In the genomic region with DNA sequence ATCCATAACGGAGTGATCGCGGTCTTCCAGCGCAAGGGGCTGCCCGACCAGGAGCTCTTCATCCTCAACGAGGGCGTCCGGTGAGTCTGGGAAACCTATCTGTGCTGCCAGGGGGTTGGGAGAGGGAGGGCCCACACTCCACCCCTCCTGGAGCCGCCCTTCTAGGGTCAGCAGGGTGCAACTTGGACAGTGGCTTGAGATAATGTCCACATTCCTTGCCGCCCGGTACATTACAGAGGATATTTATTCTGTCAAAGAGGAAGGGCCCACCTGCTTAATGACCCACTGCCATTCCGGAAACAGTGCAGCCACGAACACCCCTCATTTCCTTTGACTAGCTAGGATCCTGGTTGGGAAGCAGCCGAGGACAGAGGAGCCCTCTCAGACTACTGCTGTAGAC, we compare ENCODE assay signal across 18 mouse cellular contexts. TPM values are rescaled to one million over a fixed set of nuclear protein-coding genes. Genes with fewer than 3 reads are reported as not detected.
DNase-seq lines count a peak whose midpoint lies in the region; ATAC-seq and TF ChIP-seq lines count a peak whose summit lies in the region.
"Had no signal": no experiment of that assay in that cellular context is flagged by ENCODE, and none has a peak within 500 bp of the region (broad histone marks: within the 10 kb centered on the region; RNA-seq: fewer than 3 reads in every experiment).

No protein-coding gene starts in this region.

- H3K27me3 ChIP-seq in lung, embryonic 14.5 days (ENCODE audit: insufficient read depth, low read length), result no peaks in the 10 kb centered on the region
- H3K27me3 ChIP-seq in heart, embryonic 14.5 days (ENCODE audit: control insufficient read depth, insufficient read depth, low read length), result no peaks in the 10 kb centered on the region
- H3K27me3 ChIP-seq in limb, embryonic 15.5 days, result no peaks in the 10 kb centered on the region

- intact Hi-C loops in heart, postnatal 10 days (cut with DNase I), result no loop called here

- WGBS in lung, embryonic 14.5 days, result 43% methylated on average over 14 of the region's 14 CpGs
- 57% methylated on average over 14 of the region's 14 CpGs for WGBS in heart, embryonic 14.5 days
- 78% methylated on average over 14 of the region's 14 CpGs for WGBS in limb, embryonic 15.5 days

- no peak overlapping the region for H3K4me3 ChIP-seq in lung, embryonic 14.5 days (ENCODE audit: low read depth, low read length)
- H3K4me3 ChIP-seq in heart, embryonic 14.5 days (ENCODE audit: control insufficient read depth in 1 of 2, insufficient read depth in 1 of 2, low read depth in 1 of 2, low read length in 2 of 2), result no peak overlapping the region
- no peak overlapping the region for H3K4me3 ChIP-seq in limb, embryonic 15.5 days
- H3K4me3 ChIP-seq: hindbrain, embryonic 10.5 days had no signal

- H3K36me3 ChIP-seq in lung, embryonic 14.5 days (ENCODE audit: insufficient read depth), result peaks cover 39% of the 10 kb centered on the region
- H3K36me3 ChIP-seq in heart, embryonic 14.5 days (ENCODE audit: control insufficient read depth, insufficient read depth, low read length), result peaks cover 37% of the 10 kb centered on the region
- peaks cover 55% of the 10 kb centered on the region for H3K36me3 ChIP-seq in limb, embryonic 15.5 days

- ATAC-seq in lung, embryonic 14.5 days (ENCODE audit: insufficient read depth), result no peak
- peak; percentile 18 for ATAC-seq in heart, embryonic 14.5 days (ENCODE audit: insufficient number of reproducible peaks, insufficient read depth, low FRiP score, low read depth)
- no peak for ATAC-seq in limb, embryonic 15.5 days (ENCODE audit: insufficient number of reproducible peaks, low FRiP score, low TSS enrichment, low read depth)
- no peak for ATAC-seq in megakaryocyte, adult 5-6 weeks (ENCODE audit: poor library complexity, severe bottlenecking)
- ATAC-seq: forebrain, embryonic 14.5 days; midbrain, embryonic 16.5 days had no signal

- no peak overlapping the region for H3K4me2 ChIP-seq in lung, embryonic 14.5 days
- no peak overlapping the region for H3K4me2 ChIP-seq in heart, embryonic 14.5 days (ENCODE audit: low read length)
- H3K4me2 ChIP-seq in limb, embryonic 15.5 days, result no peak overlapping the region

- DNase-seq in heart, adult 11 months, result peak; percentile 97
- DNase-seq in heart, postnatal 10 days, result no peak
- DNase-seq in lung, embryonic 14.5 days, result peak; percentile 22
- no peak for DNase-seq in lung, adult 18-20 months
- DNase-seq in frontal cortex, postnatal 36 days (ENCODE audit: low spot score in 2 of 2), result no peak
- DNase-seq: adrenal gland, postnatal 36 days; cerebellum, postnatal 14 days; gastrocnemius, postnatal 14 days; layer of hippocampus, adult 9-11 months; right cerebral cortex, postnatal 14 days had no signal

- H3K27ac ChIP-seq in lung, embryonic 14.5 days (ENCODE audit: low read depth), result no peak overlapping the region; the same call in 1 of the 2 replicates
- H3K27ac ChIP-seq in heart, embryonic 14.5 days (replicated peaks in 1 of 2; ENCODE audit: control insufficient read depth in 1 of 2, insufficient read depth in 1 of 2, low read depth in 2 of 2, low read length in 2 of 2), result 0 out of 4 replicates have a peak overlapping the region, but pooled peaks of 1 of the 2 experiments have one; percentile 47
- H3K27ac ChIP-seq in limb, embryonic 15.5 days, result peak overlapping the region; percentile 27; the same call in 1 of the 2 replicates
- H3K27ac ChIP-seq: hindbrain, embryonic 10.5 days had no signal

- H3K9ac ChIP-seq in lung, embryonic 14.5 days, result no peak overlapping the region
- no peak overlapping the region for H3K9ac ChIP-seq in heart, embryonic 14.5 days (ENCODE audit: low read length)
- H3K9ac ChIP-seq in limb, embryonic 15.5 days, result no peak overlapping the region

- no peak for TF ChIP-seq CTCF in lung, embryonic 14.5 days (IDR thresholded peaks at IDR 0.05; ENCODE audit: low read depth)

- H3K4me1 ChIP-seq in lung, embryonic 14.5 days (ENCODE audit: insufficient read depth), result 0 out of 2 replicates have a peak, but pooled peaks cover 3% of the 10 kb centered on the region
- H3K4me1 ChIP-seq in heart, embryonic 14.5 days (ENCODE audit: control insufficient read depth in 2 of 2, insufficient read depth in 2 of 2, low read length in 2 of 2), result peaks cover 8 to 18% of the 10 kb centered on the region in 2 experiments; a peak in 3 of 4 replicates
- H3K4me1 ChIP-seq in limb, embryonic 15.5 days, result peaks cover 27% of the 10 kb centered on the region

- no peaks in the 10 kb centered on the region for H3K9me3 ChIP-seq in lung, embryonic 14.5 days (ENCODE audit: low read depth, low read length)
- no peaks in the 10 kb centered on the region for H3K9me3 ChIP-seq in heart, embryonic 14.5 days (ENCODE audit: control insufficient read depth, low read length)
- H3K9me3 ChIP-seq in limb, embryonic 15.5 days, result no peaks in the 10 kb centered on the region
- H3K9me3 ChIP-seq: hindbrain, embryonic 10.5 days had no signal

RNA-seq across cellular contexts. Expression of a gene that starts 18.5 kb away (rescaled TPM):
- 10 to 100 TPM in 1 of 2 experiments, 1 to 10 TPM in 1; 7.0 to 11.9 TPM for total RNA-seq in heart, postnatal 10 days (2021)
- 24.5 and 27.8 TPM in 2 replicates for polyA plus RNA-seq in lung, embryonic 14.5 days (2014; fragmentation: Nextera tagmentation; extraction: Ambion mirVana)
- polyA plus RNA-seq in heart, embryonic 14.5 days (2014; fragmentation: Nextera tagmentation; extraction: Ambion mirVana), result 11.2 and 15.1 TPM in 2 replicates
- polyA plus RNA-seq in limb, embryonic 15.5 days (2015; fragmentation: Nextera tagmentation; extraction: Ambion mirVana), result 34.5 and 36.3 TPM in 2 replicates
- 5.6 and 6.4 TPM in 2 replicates for total RNA-seq in megakaryocyte, adult 5-6 weeks (2015)
- total RNA-seq in megakaryocyte, adult 5-6 weeks (2017), result 4.4 and 5.4 TPM in 2 replicates

RNA-seq across cellular contexts. Expression of a gene that starts 31.9 kb away (rescaled TPM):
- total RNA-seq in heart, postnatal 10 days (2021), result 1 to 10 TPM; 1.6 to 2.0 TPM
- polyA plus RNA-seq in lung, embryonic 14.5 days (2014; fragmentation: Nextera tagmentation; extraction: Ambion mirVana), result 17.4 and 18.1 TPM in 2 replicates
- 3.2 and 3.8 TPM in 2 replicates for polyA plus RNA-seq in heart, embryonic 14.5 days (2014; fragmentation: Nextera tagmentation; extraction: Ambion mirVana)
- polyA plus RNA-seq in limb, embryonic 15.5 days (2015; fragmentation: Nextera tagmentation; extraction: Ambion mirVana), result 6.1 and 6.6 TPM in 2 replicates
- total RNA-seq in megakaryocyte, adult 5-6 weeks (2015), result not detected in 2 replicates
- total RNA-seq in megakaryocyte, adult 5-6 weeks (2017), result not detected in 2 replicates
- total RNA-seq: liver, adult 2 months; megakaryocyte progenitor cell, adult 5-6 weeks had no signal

Comparison
In these comparisons a context has a peak if more than half of its experiments do, and no peak if none do; other contexts are left out.
1. DNase-seq: peak in heart, adult 11 months (single experiment) and lung, embryonic 14.5 days (single experiment); none in heart, postnatal 10 days (0 of 2), lung, adult 18-20 months (0 of 2) and frontal cortex, postnatal 36 days (0 of 2).